ENCODE assay signal across 20 mouse cellular contexts in genomic region chr9:64207509-64208084, GRCm38 (mm10). TPM values are rescaled to one million over a fixed set of nuclear protein-coding genes. Genes with fewer than 3 reads are reported as not detected.
DNase-seq lines count a peak whose midpoint lies in the region; ATAC-seq and TF ChIP-seq lines count a peak whose summit lies in the region.
"Had no signal": no experiment of that assay in that cellular context is flagged by ENCODE, and none has a peak within 500 bp of the region (broad histone marks: within the 10 kb centered on the region; RNA-seq: fewer than 3 reads in every experiment).

No protein-coding gene starts in this region.

- intact Hi-C loops in heart, postnatal 25 days (cut with DNase I), result no loop called here

- no peaks in the 10 kb centered on the region for H3K9me3 ChIP-seq in kidney, embryonic 14.5 days (ENCODE audit: control insufficient read depth, low read length)
- H3K9me3 ChIP-seq in heart, postnatal 0 days (replicated peaks; ENCODE audit: control insufficient read depth, low read length), result no peaks in the 10 kb centered on the region
- H3K9me3 ChIP-seq: embryonic facial prominence, embryonic 12.5 days; forebrain, embryonic 12.5 days; G1E; hindbrain, embryonic 10.5 days; liver, embryonic 12.5 days; megakaryocyte, embryonic 14.5 days had no signal

- H3K4me1 ChIP-seq in kidney, embryonic 14.5 days (ENCODE audit: control insufficient read depth, insufficient read depth, low read length), result no peaks in the 10 kb centered on the region
- peaks cover 8% of the 10 kb centered on the region; the same call in 1 of the 2 replicates for H3K4me1 ChIP-seq in heart, postnatal 0 days (ENCODE audit: control insufficient read depth, insufficient read depth)
- H3K4me1 ChIP-seq: embryonic facial prominence, embryonic 12.5 days; forebrain, embryonic 12.5 days; hindbrain, embryonic 10.5 days; liver, embryonic 12.5 days had no signal

- CTCF ChIA-PET in Patski (lab: Charles Lee), result interaction anchor here (1.0 to 2.9 kb wide), 5 partner anchors 10 to 825 kb away, joined by 3 to 13 read pairs (median 6); partner anchors contain the start of genes Map2k1 and Snapc5

- WGBS in kidney, embryonic 14.5 days, result 69% methylated on average over 3 of the region's 3 CpGs
- WGBS in heart, postnatal 0 days, result 42% methylated on average over 3 of the region's 3 CpGs

- no peak overlapping the region for H3K27ac ChIP-seq in kidney, embryonic 14.5 days (ENCODE audit: low read depth, low read length)
- peak overlapping the region; percentile 61 for H3K27ac ChIP-seq in heart, postnatal 0 days (ENCODE audit: low read depth)
- H3K27ac ChIP-seq: embryonic facial prominence, embryonic 12.5 days; forebrain, embryonic 12.5 days; hindbrain, embryonic 10.5 days; liver, embryonic 12.5 days; stomach, postnatal 0 days had no signal

- DNase-seq in heart, adult 11 months, result peak; percentile 91
- no peak for DNase-seq in heart, postnatal 25 days (ENCODE audit: low spot score)
- peak; percentile 20 to 30 for DNase-seq in kidney, adult 8-10 months
- DNase-seq in Patski (ENCODE audit: low read depth, low spot score), result peak; percentile 58
- peak; percentile 26 for DNase-seq in heart, postnatal 0 days (ENCODE audit: low spot score)
- no peak for DNase-seq in thymus, postnatal 36 days
- DNase-seq in urinary bladder, postnatal 25 days (ENCODE audit: low spot score), result no peak
- DNase-seq: adrenal gland, postnatal 14 days; cerebellum, postnatal 14 days; gastrocnemius, postnatal 10 days; left cerebral cortex, postnatal 4 days had no signal

- no peak for TF ChIP-seq EP300 in heart, postnatal 0 days (IDR thresholded peaks at IDR 0.05; ENCODE audit: low read depth)

- no peak overlapping the region for H3K4me2 ChIP-seq in kidney, embryonic 14.5 days (replicated peaks; ENCODE audit: low read depth, low read length)
- no peak overlapping the region for H3K4me2 ChIP-seq in heart, postnatal 0 days (ENCODE audit: low read depth, low read length)
- H3K4me2 ChIP-seq: embryonic facial prominence, embryonic 12.5 days; forebrain, embryonic 12.5 days; liver, embryonic 12.5 days had no signal

- no peak for ATAC-seq in kidney, embryonic 14.5 days (ENCODE audit: low FRiP score, low TSS enrichment)
- ATAC-seq in Patski, result peak; percentile 47
- peak; percentile 57; the same call in 1 of the 2 replicates for ATAC-seq in heart, postnatal 0 days (ENCODE audit: insufficient read depth, low read depth)
- ATAC-seq: liver, embryonic 12.5 days had no signal

- H3K4me3 ChIP-seq in kidney, embryonic 14.5 days (ENCODE audit: low read length), result no peak overlapping the region
- H3K4me3 ChIP-seq in heart, postnatal 0 days (ENCODE audit: low read depth, low read length), result no peak overlapping the region
- H3K4me3 ChIP-seq: embryonic facial prominence, embryonic 12.5 days; forebrain, embryonic 12.5 days; hindbrain, embryonic 10.5 days; liver, embryonic 12.5 days; megakaryocyte, embryonic 14.5 days had no signal

- H3K36me3 ChIP-seq in kidney, embryonic 14.5 days (ENCODE audit: control insufficient read depth, insufficient read depth, low read length), result peaks cover 28% of the 10 kb centered on the region
- H3K36me3 ChIP-seq in heart, postnatal 0 days (replicated peaks; ENCODE audit: control insufficient read depth, insufficient read depth, low read length), result peaks cover 43% of the 10 kb centered on the region

- in situ Hi-C loops in Patski (cut with MboI; ENCODE audit: low pct_unique_long_range_greater_than_20kb), result loop anchor here (10.0 kb wide), 1 partner anchor 407 kb away; no protein-coding TSS in a partner anchor

- H3K27me3 ChIP-seq in kidney, embryonic 14.5 days (ENCODE audit: control insufficient read depth, insufficient read depth, low read length), result no peaks in the 10 kb centered on the region
- H3K27me3 ChIP-seq in Patski, result no peaks in the 10 kb centered on the region
- H3K27me3 ChIP-seq in heart, postnatal 0 days (ENCODE audit: control insufficient read depth, insufficient read depth, low read length), result no peaks in the 10 kb centered on the region
- H3K27me3 ChIP-seq: embryonic facial prominence, embryonic 12.5 days; forebrain, embryonic 12.5 days; liver, embryonic 12.5 days; megakaryocyte, embryonic 14.5 days had no signal

- no peak for TF ChIP-seq CTCF in Patski (IDR thresholded peaks at IDR 0.05)
- no peak for TF ChIP-seq CTCF in heart, postnatal 0 days (IDR thresholded peaks at IDR 0.05; ENCODE audit: low read depth)

- POLR2A ChIA-PET in Patski (lab: Charles Lee), result interaction anchor here (1.0 to 1.3 kb wide), 2 partner anchors 16 to 46 kb away, joined by 3 to 4 read pairs; partner anchors contain the start of gene Map2k1

- no peak overlapping the region for H3K9ac ChIP-seq in kidney, embryonic 14.5 days (ENCODE audit: low read depth, low read length)
- H3K9ac ChIP-seq in heart, postnatal 0 days (replicated peaks; ENCODE audit: low read depth, low read length), result no peak overlapping the region
- H3K9ac ChIP-seq: embryonic facial prominence, embryonic 12.5 days; forebrain, embryonic 12.5 days; liver, embryonic 12.5 days had no signal

RNA-seq across cellular contexts. Expression of gene Uchl4, which starts 27.4 kb away (rescaled TPM):
- total RNA-seq in heart, postnatal 25 days (2021), result 1 to 10 TPM; 1.7 to 2.0 TPM
- polyA plus RNA-seq in kidney, embryonic 14.5 days (2014; fragmentation: Nextera tagmentation; extraction: Ambion mirVana), result 2.9 and 3.3 TPM in 2 replicates
- 10.3 TPM for polyA plus RNA-seq in Patski (2021)
- not detected in 2 replicates for total RNA-seq in heart, postnatal 0 days (2014; rRNA removed; ENCODE audit: low replicate concordance)
- 0.75 and 1.1 TPM in 2 replicates for polyA plus RNA-seq in heart, postnatal 0 days (2015; fragmentation: Nextera tagmentation; extraction: Ambion mirVana)
- polyA plus RNA-seq: G1E; spleen, adult 2 months had no signal

RNA-seq across cellular contexts. Expression of gene Snapc5, which starts 28.5 kb away (rescaled TPM):
- 10 to 100 TPM; 21.6 to 23.5 TPM for total RNA-seq in heart, postnatal 25 days (2021)
- 25.7 and 37.9 TPM in 2 replicates for polyA plus RNA-seq in kidney, embryonic 14.5 days (2014; fragmentation: Nextera tagmentation; extraction: Ambion mirVana)
- 23.8 TPM for polyA plus RNA-seq in Patski (2021)
- total RNA-seq in heart, postnatal 0 days (2014; rRNA removed; ENCODE audit: low replicate concordance), result 2.5 and 4.2 TPM in 2 replicates
- polyA plus RNA-seq in heart, postnatal 0 days (2015; fragmentation: Nextera tagmentation; extraction: Ambion mirVana), result 31.7 and 32.0 TPM in 2 replicates

RNA-seq across cellular contexts. Expression of gene Rpl4, which starts 34.4 kb away (rescaled TPM):
- 100 to 1,000 TPM; 433 to 462 TPM for total RNA-seq in heart, postnatal 25 days (2021)
- polyA plus RNA-seq in kidney, embryonic 14.5 days (2014; fragmentation: Nextera tagmentation; extraction: Ambion mirVana), result 1,389 and 1,446 TPM in 2 replicates
- polyA plus RNA-seq in Patski (2021), result 1,287 TPM
- 667 and 760 TPM in 2 replicates for total RNA-seq in heart, postnatal 0 days (2014; rRNA removed; ENCODE audit: low replicate concordance)
- 537 and 545 TPM in 2 replicates for polyA plus RNA-seq in heart, postnatal 0 days (2015; fragmentation: Nextera tagmentation; extraction: Ambion mirVana)

RNA-seq across cellular contexts. Expression of gene Zwilch, which starts 34.7 kb away (rescaled TPM):
- total RNA-seq in heart, postnatal 25 days (2021), result under 1 TPM; 0.42 to 0.62 TPM
- polyA plus RNA-seq in kidney, embryonic 14.5 days (2014; fragmentation: Nextera tagmentation; extraction: Ambion mirVana), result 17.3 and 34.4 TPM in 2 replicates
- 35.4 TPM for polyA plus RNA-seq in Patski (2021)
- 9.8 and 28.8 TPM in 2 replicates for total RNA-seq in heart, postnatal 0 days (2014; rRNA removed; ENCODE audit: low replicate concordance)
- 3.8 and 4.9 TPM in 2 replicates for polyA plus RNA-seq in heart, postnatal 0 days (2015; fragmentation: Nextera tagmentation; extraction: Ambion mirVana)

RNA-seq across cellular contexts. Expression of gene Map2k1, which starts 45.8 kb away (rescaled TPM):
- total RNA-seq in heart, postnatal 25 days (2021), result 10 to 100 TPM; 49.6 to 55.2 TPM
- 56.9 and 72.3 TPM in 2 replicates for polyA plus RNA-seq in kidney, embryonic 14.5 days (2014; fragmentation: Nextera tagmentation; extraction: Ambion mirVana)
- 115 TPM for polyA plus RNA-seq in Patski (2021)
- 110 and 149 TPM in 2 replicates for total RNA-seq in heart, postnatal 0 days (2014; rRNA removed; ENCODE audit: low replicate concordance)
- 57.1 and 57.7 TPM in 2 replicates for polyA plus RNA-seq in heart, postnatal 0 days (2015; fragmentation: Nextera tagmentation; extraction: Ambion mirVana)

Comparison
In these comparisons a context has a peak if more than half of its experiments do, and no peak if none do; other contexts are left out.
1. DNase-seq: peak in heart, adult 11 months (single experiment), kidney, adult 8-10 months (2 of 2), Patski (single experiment) and heart, postnatal 0 days (single experiment); none in heart, postnatal 25 days (single experiment), thymus, postnatal 36 days (0 of 2) and urinary bladder, postnatal 25 days (single experiment).